Mouse (Mus musculus) lung, embryonic 15.5 days (tissue): Measurements from ENCODE around the gene Mapk8ip3. TPM values are rescaled to one million over a fixed set of nuclear protein-coding genes. Genes with fewer than 3 reads are reported as not detected.

Source experiments
- ATAC-seq: fragments of 200-750 bp; cut with Nextera tagmentation; 2 replicates; pipeline ENCODE4 v1.8.0; 2017; ENCODE audit warnings: moderate number of reproducible peaks, borderline replicate concordance; ENCODE audit not compliant: low FRiP score, low TSS enrichment; ENCODE audit errors: extremely low read depth
- H3K27ac ChIP-seq: fragments of 300-500 bp; sonication (generic); 2 replicates; pipeline ENCODE4 v1.5.1; 2015; ENCODE audit warnings: moderate library complexity, mild to moderate bottlenecking, inconsistent platforms
- H3K27me3 ChIP-seq: fragments of 300-500 bp; sonication (generic); 2 replicates; pipeline ENCODE4 v1.6.1; 2015; ENCODE audit warnings: inconsistent platforms
- H3K36me3 ChIP-seq: fragments of 300-500 bp; sonication (generic); 2 replicates; pipeline ENCODE4 v1.6.1; 2015; ENCODE audit warnings: inconsistent platforms
- H3K4me1 ChIP-seq: fragments of 300-500 bp; sonication (generic); 2 replicates; pipeline ENCODE4 v1.6.1; 2015; ENCODE audit warnings: inconsistent platforms
- H3K4me2 ChIP-seq: fragments of 300-500 bp; sonication (generic); 2 replicates; pipeline ENCODE4 v1.6.1; 2015; ENCODE audit warnings: inconsistent platforms, mild to moderate bottlenecking, moderate library complexity
- H3K4me3 ChIP-seq: fragments of 300-500 bp; sonication (generic); 2 replicates; pipeline ENCODE4 v1.5.1; 2015; ENCODE audit warnings: mild to moderate bottlenecking, inconsistent platforms
- H3K9ac ChIP-seq: fragments of 300-500 bp; sonication (generic); 2 replicates; pipeline ENCODE4 v1.6.1; 2015; ENCODE audit warnings: inconsistent platforms
- H3K9me3 ChIP-seq: fragments of 300-500 bp; sonication (generic); 2 replicates; pipeline ENCODE4 v1.6.1; 2016; ENCODE audit warnings: inconsistent platforms
- WGBS: fragments of 180-500 bp; shearing (Covaris S2); methylation state at CpG from one replicate; pipeline ENCODE4 v1.1.7; 2015; 5-methylcytosine and 5-hydroxymethylcytosine counted together
- polyA plus RNA-seq: library from polyadenylated mRNA; unstranded; fragments of >200 nt; fragmentation: Nextera tagmentation; extraction: Ambion mirVana; gene quantifications from 2 replicates; pipeline ENCODE4 v1.2.1, GENCODE M21; 2015

Mapk8ip3 gene
- polyA plus RNA-seq, 1 experiment from 2014 or later: 27.6 TPM

DNA sequence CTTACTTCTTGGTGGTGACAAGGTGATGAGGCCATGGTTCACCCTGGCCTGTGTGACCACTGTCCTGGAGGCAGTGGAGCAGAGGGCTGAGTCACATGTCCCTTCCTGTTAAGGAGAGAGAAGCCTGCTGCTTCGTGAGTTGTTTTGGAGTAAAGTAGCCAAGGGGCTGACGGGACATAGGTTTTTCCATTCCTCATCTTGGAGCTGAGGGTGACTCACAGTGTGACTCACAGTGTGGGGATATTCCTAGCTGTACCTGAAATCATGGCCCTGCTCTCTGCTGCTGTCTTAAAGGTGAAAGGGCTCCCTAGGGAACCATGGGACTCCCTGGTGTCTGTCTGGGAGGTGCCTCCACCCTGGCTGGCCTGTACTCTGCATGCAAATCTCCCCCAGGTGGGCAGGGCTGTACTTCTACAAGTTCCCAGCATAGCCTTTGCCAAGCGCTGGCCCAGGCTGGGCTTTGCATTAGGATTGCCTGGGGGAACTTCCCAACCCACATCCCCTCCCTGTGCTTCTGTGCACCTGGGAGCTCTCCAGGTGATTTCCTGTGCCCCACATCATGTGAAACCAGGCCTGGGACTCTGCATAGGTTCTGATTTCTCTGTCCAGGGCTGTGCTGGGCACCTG is 80.8 kb downstream of the Mapk8ip3 start:
- no peak overlapping the region for H3K4me2 ChIP-seq
- H3K27ac ChIP-seq: no peak overlapping the region
- H3K4me1 ChIP-seq: peaks cover 4% of the 10 kb centered on the region
- no peak overlapping the region for H3K9ac ChIP-seq
- WGBS: 74% methylated on average over 3 of the region's 3 CpGs
- 0 out of 2 replicates have a peak, but pooled peaks cover 3% of the 10 kb centered on the region for H3K36me3 ChIP-seq
- peaks cover 9% of the 10 kb centered on the region; the same call in 1 of the 2 replicates for H3K27me3 ChIP-seq
- ATAC-seq: no peak
- no peaks in the 10 kb centered on the region for H3K9me3 ChIP-seq
- no peak overlapping the region for H3K4me3 ChIP-seq

DNA sequence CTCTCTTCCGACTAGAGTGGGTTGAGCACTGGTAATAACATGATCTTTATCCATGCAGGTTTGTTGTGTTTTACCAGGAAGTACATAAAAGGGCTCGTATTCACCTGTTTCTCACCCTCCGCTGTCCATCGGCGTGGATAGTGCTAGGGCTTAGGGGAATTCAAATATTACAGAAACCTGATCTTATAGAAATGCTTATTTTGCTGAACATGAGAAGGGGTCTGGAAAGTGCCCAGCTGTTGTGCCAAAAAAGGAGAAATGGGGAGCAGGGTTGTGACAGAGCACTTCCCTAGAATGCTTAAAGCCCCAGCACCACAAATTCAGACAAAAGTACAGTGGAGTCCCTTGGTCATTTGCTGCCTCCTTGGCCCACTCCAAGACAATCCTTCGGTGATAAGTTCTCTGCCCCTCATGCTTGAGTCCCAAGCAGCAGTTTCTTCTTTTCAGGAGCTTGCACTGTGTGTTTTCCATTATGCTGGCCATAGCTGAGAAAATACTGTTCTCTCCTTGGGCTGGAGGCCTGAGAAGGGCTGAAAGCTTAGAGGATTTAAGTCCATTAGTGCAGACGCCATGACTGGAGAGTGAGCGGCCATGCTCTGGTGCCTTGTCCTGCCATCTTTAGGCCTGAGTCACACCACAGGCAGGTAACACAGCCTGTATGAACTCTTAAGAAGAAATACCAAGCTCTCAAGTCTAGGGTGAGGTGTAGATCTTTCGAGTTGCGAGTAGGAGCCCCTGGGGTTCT is 85.2 kb downstream of the Mapk8ip3 start:
- H3K9me3 ChIP-seq: no peaks in the 10 kb centered on the region
- peaks cover 11% of the 10 kb centered on the region for H3K4me1 ChIP-seq
- WGBS: 75% methylated on average over 10 of the region's 10 CpGs
- H3K27ac ChIP-seq: no peak overlapping the region
- no peak for ATAC-seq
- H3K36me3 ChIP-seq: 0 out of 2 replicates have a peak, but pooled peaks cover 3% of the 10 kb centered on the region
- no peak overlapping the region for H3K9ac ChIP-seq
- peaks cover 9% of the 10 kb centered on the region; the same call in 1 of the 2 replicates for H3K27me3 ChIP-seq
- H3K4me2 ChIP-seq: peak overlapping the region; percentile 82
- peak overlapping the region; percentile 75 for H3K4me3 ChIP-seq

DNA sequence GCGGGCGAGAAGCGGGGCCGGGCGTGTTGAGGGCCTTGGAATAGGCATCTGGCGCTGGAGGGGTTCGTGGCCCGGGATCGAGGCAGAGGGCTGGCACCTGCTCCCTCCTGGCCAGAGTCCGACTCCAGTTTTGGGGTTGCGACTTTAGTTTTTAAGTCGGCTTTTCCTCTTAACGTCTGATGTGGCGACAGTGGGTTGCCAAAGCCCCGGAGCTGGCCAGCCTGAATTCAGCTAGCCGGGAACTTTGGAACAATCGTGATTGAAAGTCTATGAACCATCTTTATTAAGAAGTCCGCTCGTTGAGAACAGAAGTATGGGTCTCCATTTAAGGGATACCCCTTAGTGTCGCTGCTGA is 86.0 kb downstream of the Mapk8ip3 start:
- WGBS: 2% methylated on average over 20 of the region's 20 CpGs
- Histone ChIP-seq H3K9ac (peak overlapping the region; percentile 41), H3K4me1 (peaks cover 11% of the 10 kb centered on the region), H3K27ac (0 out of 2 replicates have a peak overlapping the region, but pooled peaks have one; percentile 16), H3K36me3 (0 out of 2 replicates have a peak, but pooled peaks cover 3% of the 10 kb centered on the region), H3K9me3 (no peaks in the 10 kb centered on the region), H3K4me2 (peak overlapping the region; percentile 82), H3K4me3 (peak overlapping the region; percentile 75), H3K27me3 (peaks cover 9% of the 10 kb centered on the region; the same call in 1 of the 2 replicates)
- no peak for ATAC-seq

- H3K9ac ChIP-seq: peak within 1 kb of the TSS; percentile 74
- no peaks in the 10 kb centered on the region for H3K9me3 ChIP-seq
- H3K4me1 ChIP-seq: peaks cover 11% of the 10 kb centered on the region
- 0 out of 2 replicates have a peak, but pooled peaks cover 3% of the 10 kb centered on the region for H3K36me3 ChIP-seq
- peak within 1 kb of the TSS; percentile 75 for H3K4me3 ChIP-seq
- H3K27ac ChIP-seq: peak within 1 kb of the TSS; percentile 93
- WGBS: 0% methylated on average over 58 of the region's 58 CpGs
- H3K4me2 ChIP-seq: peak within 1 kb of the TSS; percentile 82
- peaks cover 9% of the 10 kb centered on the region; the same call in 1 of the 2 replicates for H3K27me3 ChIP-seq
- ATAC-seq: peak; percentile 99
These were observed 86.6 kb downstream of the Mapk8ip3 start, which contains the start of gene Fahd1 for GRCm38 (mm10) chr17:24850065-24850772. TSS of gene Fahd1 (minus strand) at chr17:24850364.

- peaks cover 9% of the 10 kb centered on the region; the same call in 1 of the 2 replicates for H3K27me3 ChIP-seq
- peak overlapping the region; percentile 93 for H3K27ac ChIP-seq
- ATAC-seq: peak; percentile 56
- H3K9me3 ChIP-seq: no peaks in the 10 kb centered on the region
- 0 out of 2 replicates have a peak, but pooled peaks cover 3% of the 10 kb centered on the region for H3K36me3 ChIP-seq
- H3K9ac ChIP-seq: peak overlapping the region; percentile 74
- peak overlapping the region; percentile 82 for H3K4me2 ChIP-seq
- H3K4me3 ChIP-seq: peak overlapping the region; percentile 75
- peaks cover 11% of the 10 kb centered on the region for H3K4me1 ChIP-seq
- WGBS: 0% methylated on average over 21 of the region's 21 CpGs
These were observed 87.1 kb downstream of the Mapk8ip3 start for GRCm38 (mm10) chr17:24849733-24850064.

GRCm38 (mm10) chr17:24848600-24849031 is 88.2 kb downstream of the Mapk8ip3 start:
- Histone ChIP-seq H3K36me3 (0 out of 2 replicates have a peak, but pooled peaks cover 2% of the 10 kb centered on the region), H3K27ac (no peak overlapping the region), H3K27me3 (peaks cover 9% of the 10 kb centered on the region; the same call in 1 of the 2 replicates), H3K4me1 (peaks cover 11% of the 10 kb centered on the region), H3K4me3 (peak overlapping the region; percentile 75; the same call in 1 of the 2 replicates), H3K9ac (no peak overlapping the region; the same call in 1 of the 2 replicates), H3K9me3 (no peaks in the 10 kb centered on the region), H3K4me2 (peak overlapping the region; percentile 82)
- no peak for ATAC-seq

DNA sequence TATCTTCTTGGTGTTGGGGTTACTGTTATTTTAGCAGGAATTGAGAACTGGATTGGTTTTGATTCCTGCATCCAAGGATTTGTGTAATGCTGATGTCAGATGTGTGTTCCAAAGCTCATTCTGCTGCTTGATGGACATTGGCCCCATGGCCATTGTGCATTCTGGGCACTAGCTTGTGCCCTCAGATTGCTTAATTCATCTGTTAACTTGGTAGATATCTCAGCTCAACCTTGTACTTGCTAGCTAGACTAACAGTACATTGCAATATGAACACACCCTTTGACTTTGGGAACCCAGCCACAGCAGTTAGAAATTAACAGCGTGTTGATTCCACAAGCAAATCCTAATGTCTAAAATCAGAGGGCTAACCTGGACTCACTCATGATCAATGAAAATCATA is 89.4 kb downstream of the Mapk8ip3 start:
- H3K27me3 ChIP-seq: peaks cover 9% of the 10 kb centered on the region; the same call in 1 of the 2 replicates
- no peak overlapping the region for H3K4me3 ChIP-seq
- H3K9me3 ChIP-seq: no peaks in the 10 kb centered on the region
- no peak overlapping the region for H3K27ac ChIP-seq
- ATAC-seq: no peak
- H3K9ac ChIP-seq: no peak overlapping the region
- no peaks in the 10 kb centered on the region for H3K36me3 ChIP-seq
- no peak overlapping the region for H3K4me2 ChIP-seq
- 96% methylated on average over 1 of the region's 1 CpGs for WGBS
- peaks cover 11% of the 10 kb centered on the region for H3K4me1 ChIP-seq

- Histone ChIP-seq H3K9ac (no peak overlapping the region), H3K27me3 (peaks cover 5% of the 10 kb centered on the region; the same call in 1 of the 2 replicates), H3K9me3 (no peaks in the 10 kb centered on the region), H3K4me2 (no peak overlapping the region), H3K4me3 (no peak overlapping the region), H3K27ac (no peak overlapping the region), H3K36me3 (no peaks in the 10 kb centered on the region), H3K4me1 (peaks cover 7% of the 10 kb centered on the region)
- WGBS: 48% methylated on average over 9 of the region's 9 CpGs
- no peak for ATAC-seq
These were observed 92.3 kb downstream of the Mapk8ip3 start for GRCm38 (mm10) chr17:24844525-24844924.

DNA sequence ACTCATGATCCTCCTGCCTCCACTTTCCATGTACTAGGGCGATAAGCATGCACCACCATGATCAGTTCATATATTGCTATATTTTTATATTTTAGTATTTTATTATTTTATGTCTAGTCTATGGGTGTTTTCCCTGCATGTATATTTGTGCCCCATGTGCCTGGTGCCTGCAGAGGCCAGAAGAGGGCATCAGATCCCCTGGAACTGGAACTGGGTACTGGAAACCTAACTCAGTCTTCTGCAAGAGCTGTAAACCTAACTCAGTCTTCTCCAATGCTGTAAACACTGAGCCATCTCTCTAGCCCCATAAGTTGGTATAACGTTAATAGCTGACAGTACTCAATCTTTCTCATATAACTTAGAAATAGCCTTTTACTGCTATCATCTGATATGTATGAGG is 94.1 kb downstream of the Mapk8ip3 start:
- ATAC-seq: no peak
- Histone ChIP-seq H3K4me3 (no peak overlapping the region), H3K27me3 (peaks cover 5% of the 10 kb centered on the region; the same call in 1 of the 2 replicates), H3K27ac (no peak overlapping the region), H3K4me1 (no peaks in the 10 kb centered on the region), H3K9ac (no peak overlapping the region), H3K9me3 (no peaks in the 10 kb centered on the region), H3K4me2 (no peak overlapping the region), H3K36me3 (no peaks in the 10 kb centered on the region)
- 47% methylated on average over 2 of the region's 2 CpGs for WGBS
